Mouse (Mus musculus) right cerebral cortex, postnatal 14 days (tissue): Measurements from ENCODE around the gene Tbcel.

ENCODE experiments used
- DNase-seq: peaks from one replicate; pipeline ENCODE4 v3.0.0; 2022

Gene Tbcel

GRCm38 (mm10) chr9:42439446-42439845 lies 68.2 kb downstream of the Tbcel start:
- DNase-seq: no peak

- DNase-seq: no peak
These were observed 75.5 kb downstream of the Tbcel start for GRCm38 (mm10) chr9:42432155-42432554.

- no peak for DNase-seq
These were observed 76.0 kb downstream of the Tbcel start for GRCm38 (mm10) chr9:42431606-42432005.

- DNase-seq: peak; percentile 26
These were observed 79.3 kb downstream of the Tbcel start for GRCm38 (mm10) chr9:42428060-42428924.

DNA sequence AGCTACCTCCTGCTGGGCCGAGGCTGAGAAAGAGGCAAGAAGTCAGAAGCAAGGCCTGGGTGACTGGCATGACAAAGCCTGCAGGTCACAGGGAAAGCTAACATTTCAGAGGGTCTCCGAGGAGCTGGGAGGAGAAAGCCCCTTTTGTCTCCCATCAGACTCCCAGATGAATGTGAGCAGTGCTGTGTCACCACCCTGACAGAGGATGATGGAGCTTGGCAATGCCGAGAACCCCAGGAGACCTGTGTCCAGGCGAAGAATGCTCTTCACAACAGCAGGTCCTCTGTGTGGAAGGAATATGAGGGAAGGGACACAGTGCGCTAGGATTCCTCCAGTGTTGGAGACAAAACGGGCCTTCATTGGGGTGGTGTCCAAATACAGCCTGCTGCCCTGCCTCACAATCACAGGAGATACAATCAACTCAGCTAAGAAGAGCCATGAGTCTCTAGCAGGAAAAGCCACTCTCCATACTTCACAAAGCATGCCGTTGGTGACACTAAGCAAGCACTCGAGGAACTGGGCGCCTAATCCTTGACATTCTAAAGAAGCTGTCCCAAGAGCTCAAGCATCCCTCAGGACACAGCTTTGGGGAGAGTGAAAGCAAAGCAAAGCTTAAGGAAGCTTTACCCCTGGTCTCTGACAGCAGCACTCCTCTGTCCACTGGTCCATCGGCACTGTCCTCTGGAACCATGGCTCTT lies 80.8 kb downstream of the Tbcel start:
- no peak for DNase-seq

- DNase-seq: no peak
These were observed 84.0 kb downstream of the Tbcel start for GRCm38 (mm10) chr9:42423649-42424048.

GRCm38 (mm10) chr9:42419687-42420086 lies 87.9 kb downstream of the Tbcel start:
- DNase-seq: no peak

- no peak for DNase-seq
These were observed 88.8 kb downstream of the Tbcel start for GRCm38 (mm10) chr9:42418786-42419185.

DNA sequence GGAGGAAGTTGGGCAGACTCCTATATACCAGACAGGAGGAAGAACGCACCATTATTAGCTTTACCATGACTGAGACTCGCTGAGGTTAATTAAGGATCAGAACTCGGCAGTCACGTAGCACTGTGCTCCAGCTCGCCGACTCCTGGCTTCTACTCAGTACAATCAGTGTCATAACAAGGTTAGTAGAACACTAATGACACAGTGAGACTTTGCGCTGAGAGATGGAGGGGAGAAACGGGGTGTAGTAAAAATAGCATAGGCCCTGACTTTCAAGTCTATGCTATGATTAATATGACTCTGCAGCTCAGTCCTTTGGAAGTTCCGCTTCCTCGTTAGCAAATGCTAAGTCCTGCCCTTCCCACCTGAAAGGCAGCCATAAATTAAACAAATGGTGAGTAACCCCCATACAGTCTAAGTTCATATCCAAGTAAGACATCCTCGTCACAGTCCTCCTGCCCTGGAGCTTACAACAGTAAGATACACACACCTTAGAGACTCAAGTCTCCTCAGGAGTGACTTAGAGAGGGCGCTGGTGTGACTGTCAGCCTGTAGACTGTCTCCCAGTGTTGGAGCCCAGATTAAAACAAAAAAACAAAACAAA lies 90.2 kb downstream of the Tbcel start:
- no peak for DNase-seq

- DNase-seq: no peak
These were observed 92.4 kb downstream of the Tbcel start for GRCm38 (mm10) chr9:42415184-42415583.

DNA sequence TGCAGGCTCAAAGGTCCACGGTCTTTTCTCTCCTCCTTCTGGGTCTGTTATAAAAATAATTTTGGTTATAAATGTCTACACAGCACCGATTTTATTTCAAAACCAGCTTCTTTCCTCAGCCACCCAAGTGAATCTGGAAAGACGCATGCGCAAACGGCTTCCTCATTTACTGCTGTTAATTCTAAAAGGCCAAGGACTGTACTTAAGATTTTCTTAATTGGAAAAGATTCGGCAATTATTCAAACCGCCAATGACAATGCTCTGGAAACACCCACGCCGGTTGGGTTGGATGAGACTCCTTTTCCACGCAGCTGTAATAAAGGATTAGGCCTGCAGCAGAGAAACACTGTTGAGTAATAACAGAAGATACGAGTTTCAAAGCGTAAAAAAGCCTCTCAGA lies 94.3 kb downstream of the Tbcel start:
- DNase-seq: no peak

DNA sequence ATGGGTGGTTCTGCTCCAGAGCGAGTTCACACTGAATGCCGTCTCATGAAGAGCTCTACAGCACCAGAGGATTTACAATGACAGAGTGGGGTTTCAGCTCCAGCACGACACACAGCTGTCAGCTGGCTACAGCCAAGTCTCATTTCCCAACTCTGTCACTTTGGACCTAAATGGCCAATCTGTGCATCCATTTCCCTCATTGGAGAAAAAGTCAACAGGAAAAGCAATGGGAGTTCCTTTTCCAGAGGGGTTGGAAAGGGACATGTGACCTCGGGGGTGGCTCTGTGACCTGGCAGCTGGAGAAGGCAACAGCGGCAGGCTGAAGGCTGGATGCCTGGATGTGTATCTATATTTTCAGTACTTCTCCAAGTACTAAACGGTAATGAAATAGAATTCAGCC lies 96.3 kb downstream of the Tbcel start:
- DNase-seq: no peak

DNA sequence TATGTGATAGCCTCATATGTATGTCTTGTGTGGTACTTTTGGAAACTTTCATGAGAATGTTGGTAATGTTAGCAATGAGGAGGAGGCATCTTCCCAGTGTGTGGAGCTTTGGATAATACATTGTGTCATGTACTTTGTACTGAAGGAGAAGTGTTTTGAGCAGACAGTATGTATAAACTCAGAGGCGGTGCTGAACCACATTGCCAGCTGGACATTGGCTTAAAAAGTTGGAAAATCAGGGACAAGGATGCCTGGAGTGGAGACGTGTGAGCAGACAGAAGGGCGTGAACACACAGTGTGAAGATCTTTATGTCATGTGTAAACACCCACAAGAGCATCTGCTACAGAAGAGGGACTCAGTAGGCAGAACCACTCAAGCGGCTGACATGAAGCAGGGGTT lies 101.9 kb downstream of the Tbcel start:
- DNase-seq: no peak

DNA sequence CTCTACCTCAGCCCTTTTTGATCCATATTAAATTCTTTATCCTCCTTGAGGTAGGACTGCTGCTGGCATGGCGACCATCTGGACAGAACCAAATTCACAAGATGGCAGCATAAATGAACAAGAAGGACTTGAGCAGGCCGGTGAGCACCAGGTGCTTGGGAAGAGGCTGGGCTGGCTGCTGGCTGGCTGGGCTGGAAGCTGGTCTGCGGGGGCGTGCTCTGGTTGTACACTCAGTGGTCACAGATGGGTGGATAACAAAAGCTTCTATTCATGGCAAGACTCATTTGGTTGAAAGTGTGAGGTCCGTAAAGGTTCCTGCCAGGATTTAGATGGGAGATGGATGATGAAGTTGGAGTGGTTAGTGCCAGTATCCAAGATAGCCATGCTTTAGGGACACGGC lies 106.1 kb downstream of the Tbcel start:
- peak; percentile 14 for DNase-seq

DNA sequence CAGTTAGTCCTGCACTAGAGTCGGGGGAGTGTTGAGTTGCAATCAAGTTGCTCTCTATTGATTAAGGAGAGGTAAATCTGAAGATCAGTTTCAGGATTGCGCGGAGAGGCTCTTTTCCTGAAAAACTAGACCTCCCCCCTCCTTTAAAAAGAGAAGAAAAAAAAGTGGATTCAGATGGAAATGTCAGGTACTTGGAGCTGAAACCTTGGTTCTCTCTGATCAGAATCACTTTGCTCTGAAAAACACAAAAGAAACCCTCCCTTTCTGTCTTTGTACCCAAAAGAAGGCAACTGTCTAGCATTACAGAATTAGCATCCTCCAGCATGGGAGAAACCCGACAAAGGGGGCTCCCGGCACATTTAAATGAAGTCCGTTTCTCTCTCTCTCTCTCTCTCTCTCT lies 107.8 kb downstream of the Tbcel start, which contains the start of gene Tecta:
TSS of gene Tecta (minus strand) at position 101 of the 400 bp plus-strand sequence.
- no peak for DNase-seq

GRCm38 (mm10) chr9:42396141-42396540 lies 111.5 kb downstream of the Tbcel start:
- DNase-seq: no peak

GRCm38 (mm10) chr9:42394903-42395302 lies 112.7 kb downstream of the Tbcel start:
- DNase-seq: no peak

GRCm38 (mm10) chr9:42394321-42394720 lies 113.3 kb downstream of the Tbcel start:
- DNase-seq: no peak

DNA sequence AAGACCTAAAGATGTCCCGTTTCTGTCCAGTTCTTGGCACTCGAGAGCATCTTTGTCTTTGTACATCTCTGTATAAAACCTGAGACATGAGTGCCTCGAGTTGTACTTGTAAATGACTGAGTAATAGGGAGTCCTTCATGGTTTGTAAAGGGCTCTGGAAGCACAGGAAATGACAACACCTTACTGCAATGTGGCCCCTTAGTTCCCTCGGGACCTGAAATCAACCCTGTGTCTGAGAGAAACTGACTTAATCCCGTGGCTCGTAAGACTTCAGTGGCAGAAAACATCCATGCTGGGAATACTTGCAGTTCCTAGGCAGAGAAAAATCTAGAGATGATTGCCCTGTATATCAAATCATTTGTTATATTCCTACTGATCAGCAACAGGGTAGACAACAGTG lies 114.7 kb downstream of the Tbcel start:
- no peak for DNase-seq

DNA sequence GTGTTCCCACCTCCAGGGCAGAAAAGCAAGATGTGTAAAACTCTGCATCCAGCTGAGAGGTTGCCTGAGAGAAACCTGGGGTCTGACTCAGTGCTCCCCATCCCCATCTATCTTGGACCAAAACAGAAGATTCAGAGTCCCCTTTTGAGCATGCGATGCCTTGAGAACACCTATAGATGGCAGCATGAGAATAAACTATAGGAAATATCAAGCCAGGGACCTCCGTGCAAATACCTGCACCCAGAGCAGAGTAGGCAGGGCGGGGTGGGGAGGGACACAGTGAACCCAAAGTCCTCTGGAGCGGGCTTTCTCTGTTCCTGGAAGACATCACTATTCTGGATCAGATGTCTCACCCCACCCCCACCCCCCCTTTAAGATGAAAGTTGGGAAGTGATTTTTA lies 119.1 kb downstream of the Tbcel start:
- no peak for DNase-seq

- DNase-seq: peak; percentile 60
These were observed 120.6 kb downstream of the Tbcel start for GRCm38 (mm10) chr9:42387038-42387437.

- DNase-seq: no peak
These were observed 122.0 kb downstream of the Tbcel start for GRCm38 (mm10) chr9:42385656-42386055.

DNA sequence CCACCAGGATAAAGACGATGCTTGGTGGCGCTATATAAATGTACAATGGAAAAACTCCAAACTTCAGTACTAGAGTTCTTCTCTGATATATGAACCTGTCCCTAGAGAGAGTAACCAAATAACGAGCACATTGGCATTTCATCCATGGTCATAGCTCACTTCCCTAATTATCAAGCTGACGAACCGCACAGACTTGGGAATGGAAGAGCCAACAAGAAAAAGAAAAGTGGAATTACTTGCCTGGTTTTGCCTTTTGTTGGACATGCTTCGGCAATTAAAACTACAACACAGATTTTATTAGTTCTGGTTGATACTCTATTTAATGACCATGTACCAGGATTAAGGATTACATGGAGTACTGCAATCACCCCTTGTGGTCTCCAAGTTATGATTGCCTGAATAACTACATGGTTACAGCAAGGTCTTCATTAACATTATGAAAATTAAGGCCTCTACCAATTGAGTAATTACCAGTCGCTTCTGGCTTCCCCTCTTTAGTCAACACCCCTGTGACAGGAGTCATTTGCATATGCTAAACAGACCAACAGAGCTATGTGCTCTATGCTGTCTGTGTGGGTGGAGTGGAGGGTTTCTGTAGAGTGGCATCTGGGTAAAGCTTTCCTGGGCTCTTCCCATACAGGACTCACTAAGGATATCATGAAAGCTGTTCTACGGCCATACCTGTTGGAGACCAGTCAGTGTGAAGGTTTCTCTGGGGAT lies 124.8 kb downstream of the Tbcel start:
- no peak for DNase-seq
